Mouse (Mus musculus) liver, adult 2 months (tissue): ENCODE measurements at regions not wholly inside any gene's neighbourhood (a gene's known extent, or its start where the extent isn't known, plus 50 kb on each side); places are given as distances from the start of the nearest gene placed in this dataset.

Experiments used
- CTCF ChIP-seq: fragments of 200-500 bp; IDR thresholded peaks from 2 replicates; pipeline ENCODE4 v1.5.1; 2011; ENCODE audit warnings: low read depth, low read length, control low read depth
- POLR2A ChIP-seq: fragments of 200-500 bp; IDR thresholded peaks from 2 replicates; pipeline ENCODE4 v1.6.1; 2011; ENCODE audit warnings: low read length, control low read depth; ENCODE audit not compliant: insufficient read depth; ENCODE audit errors: extremely low read depth

DNA sequence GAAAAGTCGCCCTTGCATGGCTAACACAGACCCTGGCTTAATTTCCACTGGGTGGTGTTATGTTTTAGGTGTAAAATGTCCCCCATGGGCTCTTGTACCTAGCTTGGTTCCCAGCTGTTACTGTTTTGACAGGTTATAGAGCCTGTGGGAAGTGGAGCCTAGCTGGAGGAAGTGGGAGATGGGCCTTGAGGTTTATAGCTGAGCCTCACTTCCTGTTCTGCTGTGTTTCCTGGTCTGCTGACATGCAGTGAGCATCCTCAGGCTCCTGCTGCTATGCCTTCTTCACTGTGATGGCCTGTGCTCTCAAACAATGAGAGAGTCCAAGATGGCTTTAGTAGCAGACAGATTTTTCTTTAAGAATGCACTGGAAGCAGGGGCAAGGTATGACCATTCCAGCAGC is 219.0 kb upstream of the Id2 start:
- TF ChIP-seq CTCF = no peak
- no peak for TF ChIP-seq POLR2A
